Mouse (Mus musculus): ENCODE measurements around the gene Masp2.

Masp2 gene

GRCm38 (mm10) chr4:148600316-148600715 is 2.0 kb upstream of the Masp2 start:
- intact Hi-C loops (cut with DNase I), result loop anchor here (5.0 kb wide), 1 partner anchor 33 kb away; no protein-coding TSS in a partner anchor

GRCm38 (mm10) chr4:148601871-148602270 is 483 bp upstream of the Masp2 start:
- intact Hi-C loops (cut with DNase I), result loop anchor here (5.0 kb wide), 1 partner anchor 35 kb away; no protein-coding TSS in a partner anchor

- intact Hi-C loops (cut with DNase I), result loop anchor here (5.0 kb wide), 1 partner anchor 36 kb away; no protein-coding TSS in a partner anchor
These were observed 1.2 kb downstream of the Masp2 start for GRCm38 (mm10) chr4:148603376-148604139.

- intact Hi-C loops (cut with DNase I), result loop anchor here (5.0 kb wide), 1 partner anchor 37 kb away; no protein-coding TSS in a partner anchor
These were observed 1.8 kb downstream of the Masp2 start for GRCm38 (mm10) chr4:148604141-148604540.

GRCm38 (mm10) chr4:148604541-148605165 is 2.3 kb downstream of the Masp2 start:
- intact Hi-C loops (cut with DNase I), result loop anchor here (5.0 kb wide), 2 partner anchors 37 to 52 kb away; no protein-coding TSS in a partner anchor

GRCm38 (mm10) chr4:148607758-148608157 is 5.4 kb downstream of the Masp2 start:
- intact Hi-C loops (cut with DNase I), result loop anchor here (5.0 kb wide), 1 partner anchor 55 kb away; no protein-coding TSS in a partner anchor

GRCm38 (mm10) chr4:148609805-148610204 is 7.5 kb downstream of the Masp2 start:
- intact Hi-C loops (cut with DNase I), result loop anchor here (5.0 kb wide), 1 partner anchor 58 kb away; no protein-coding TSS in a partner anchor

- intact Hi-C loops (cut with DNase I), result no loop called here
These were observed 8.4 kb downstream of the Masp2 start for GRCm38 (mm10) chr4:148610631-148611364.

- intact Hi-C loops (cut with DNase I), result no loop called here
These were observed 10.2 kb downstream of the Masp2 start for GRCm38 (mm10) chr4:148612557-148612956.

- intact Hi-C loops (cut with DNase I), result no loop called here
These were observed 11.4 kb downstream of the Masp2 start for GRCm38 (mm10) chr4:148613738-148614137.

- intact Hi-C loops (cut with DNase I), result no loop called here
These were observed 17.5 kb downstream of the Masp2 start for GRCm38 (mm10) chr4:148619805-148620204.

- intact Hi-C loops (cut with DNase I), result no loop called here
These were observed 18.4 kb downstream of the Masp2 start for GRCm38 (mm10) chr4:148620718-148621117.

GRCm38 (mm10) chr4:148622485-148622884 is 20.1 kb downstream of the Masp2 start:
- intact Hi-C loops (cut with DNase I), result no loop called here

- intact Hi-C loops (cut with DNase I), result no loop called here
These were observed 21.3 kb downstream of the Masp2 start for GRCm38 (mm10) chr4:148623609-148624008.

GRCm38 (mm10) chr4:148625010-148625409 is 22.7 kb downstream of the Masp2 start:
- intact Hi-C loops (cut with DNase I), result no loop called here

- intact Hi-C loops (cut with DNase I), result no loop called here
These were observed 23.6 kb downstream of the Masp2 start for GRCm38 (mm10) chr4:148625756-148626622.

GRCm38 (mm10) chr4:148626623-148627185 is 24.4 kb downstream of the Masp2 start, which contains the start of gene Tardbp:
TSS of gene Tardbp (minus strand) at chr4:148627019.
- intact Hi-C loops (cut with DNase I), result no loop called here

GRCm38 (mm10) chr4:148627246-148627645 is 24.9 kb downstream of the Masp2 start:
- intact Hi-C loops (cut with DNase I), result no loop called here

- intact Hi-C loops (cut with DNase I), result no loop called here
These were observed 29.8 kb downstream of the Masp2 start for GRCm38 (mm10) chr4:148632013-148632692.
